Mouse (Mus musculus) olfactory bulb, adult 2 months (tissue): ENCODE measurements around the gene Tbx1.

Experiments
- CTCF ChIP-seq: fragments of 200-500 bp; IDR thresholded peaks from 2 replicates; pipeline ENCODE4 v1.5.1; 2012; ENCODE audit warnings: low read depth, mild to moderate bottlenecking, low read length, moderate library complexity; ENCODE audit not compliant: insufficient read depth
- POLR2A ChIP-seq: fragments of 200-500 bp; IDR thresholded peaks from 2 replicates; pipeline ENCODE4 v1.6.1; 2012; ENCODE audit warnings: mild to moderate bottlenecking, low read depth, low read length, moderate library complexity; ENCODE audit not compliant: insufficient read depth

- TF ChIP-seq CTCF (no peak), POLR2A (no peak)
These were observed 42.3 kb upstream of the Tbx1 start for GRCm38 (mm10) chr16:18632816-18633215.
